8 mouse cellular contexts compared by ENCODE assay signal in the genomic region with DNA sequence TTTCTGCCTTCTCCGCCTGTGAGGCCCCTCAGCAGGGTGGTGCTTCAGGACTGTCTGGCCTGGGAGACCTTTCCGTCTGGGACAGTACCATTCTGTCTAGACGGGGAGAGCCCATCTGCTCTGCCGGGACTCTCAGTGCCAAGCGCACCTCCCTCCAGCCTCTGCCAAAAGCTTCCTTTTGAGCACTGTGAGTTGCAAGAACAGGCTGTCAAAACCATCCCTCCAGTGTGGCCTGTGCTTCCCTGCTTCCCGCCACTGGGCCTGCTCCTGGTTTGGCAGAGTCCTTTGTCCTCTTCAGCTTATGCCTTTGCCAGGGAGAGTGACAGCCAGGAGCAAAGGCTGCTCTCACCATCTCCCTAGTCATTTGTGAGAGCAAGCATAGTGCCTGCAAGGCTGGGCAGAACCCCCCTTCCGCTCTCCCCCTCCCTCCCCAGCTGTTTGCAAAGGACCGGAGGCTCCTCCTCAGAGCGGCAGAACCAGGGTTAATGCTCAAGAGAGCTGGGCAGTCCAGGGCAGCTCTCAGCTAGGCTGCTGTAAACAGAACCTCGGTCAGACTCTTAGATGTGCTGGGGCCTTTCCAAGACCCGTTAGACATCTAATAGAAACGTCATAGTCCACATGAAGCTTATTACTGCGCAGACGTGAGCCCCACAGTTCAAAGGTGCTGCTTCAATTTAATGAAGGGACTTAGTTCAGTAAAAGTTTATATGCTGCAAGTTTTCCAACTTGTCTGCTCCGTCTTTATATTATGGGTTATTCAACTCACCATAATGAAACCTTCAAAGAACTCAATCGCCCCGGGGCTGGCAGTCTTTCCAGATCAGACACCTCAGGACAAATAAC.
A peak's percentile ranks its signal among the peaks of the same experiment; 100 is the strongest.
DNase-seq lines count a peak whose midpoint lies in the region; ATAC-seq and TF ChIP-seq lines count a peak whose summit lies in the region.

No protein-coding gene starts in this region.

- H3K36me3 ChIP-seq in heart, adult 2 months (ENCODE audit: control insufficient read depth, insufficient read depth, low read length), result no peaks in the 10 kb centered on the region
- no peaks in the 10 kb centered on the region for H3K36me3 ChIP-seq in intestine, embryonic 15.5 days
- H3K36me3 ChIP-seq in limb, embryonic 13.5 days, result no peaks in the 10 kb centered on the region
- no peaks in the 10 kb centered on the region for H3K36me3 ChIP-seq in midbrain, postnatal 0 days (ENCODE audit: insufficient read depth, low read length)

- peak; percentile 92 for ATAC-seq in intestine, embryonic 15.5 days
- peak; percentile 92 for ATAC-seq in limb, embryonic 13.5 days (ENCODE audit: low FRiP score, low read depth)
- peak; percentile 87 for ATAC-seq in midbrain, postnatal 0 days (ENCODE audit: low FRiP score)
- no peak for ATAC-seq in activated CD4-positive, CD25-positive, alpha-beta regulatory T cell, adult 4 months

- WGBS in heart, adult 2 months, result 38% methylated on average over 17 of the region's 17 CpGs
- WGBS in intestine, embryonic 15.5 days, result 12% methylated on average over 17 of the region's 17 CpGs
- WGBS in limb, embryonic 13.5 days, result 4% methylated on average over 17 of the region's 17 CpGs
- 14% methylated on average over 17 of the region's 17 CpGs for WGBS in midbrain, postnatal 0 days

- H3K79me2 ChIP-seq in heart, adult 2 months (replicated peaks; ENCODE audit: control insufficient read depth, insufficient read depth, low read length), result no peaks in the 10 kb centered on the region

- no peaks in the 10 kb centered on the region for H3K27me3 ChIP-seq in heart, adult 2 months (ENCODE audit: control insufficient read depth, insufficient read depth, low read length)
- H3K27me3 ChIP-seq in intestine, embryonic 15.5 days (replicated peaks), result no peaks in the 10 kb centered on the region
- H3K27me3 ChIP-seq in limb, embryonic 13.5 days, result no peaks in the 10 kb centered on the region
- H3K27me3 ChIP-seq in midbrain, postnatal 0 days (ENCODE audit: insufficient read depth, low read length), result no peaks in the 10 kb centered on the region

- intact Hi-C loops in heart, adult 2 months (cut with DNase I), result no loop called here

- H3K9me3 ChIP-seq in intestine, embryonic 15.5 days, result no peaks in the 10 kb centered on the region
- no peaks in the 10 kb centered on the region for H3K9me3 ChIP-seq in limb, embryonic 13.5 days
- H3K9me3 ChIP-seq in midbrain, postnatal 0 days (ENCODE audit: low read length), result no peaks in the 10 kb centered on the region

- TF ChIP-seq EP300 in heart, adult 2 months (IDR thresholded peaks at IDR 0.05; ENCODE audit: insufficient read depth, low read depth, low read length), result no peak

- no peaks in the 10 kb centered on the region for H3K4me1 ChIP-seq in heart, adult 2 months (ENCODE audit: control insufficient read depth, insufficient read depth, low read length)
- peaks cover 15% of the 10 kb centered on the region for H3K4me1 ChIP-seq in intestine, embryonic 15.5 days (replicated peaks)
- H3K4me1 ChIP-seq in limb, embryonic 13.5 days, result peaks cover 50% of the 10 kb centered on the region
- H3K4me1 ChIP-seq in midbrain, postnatal 0 days (ENCODE audit: insufficient read depth, low read length), result peaks cover 8% of the 10 kb centered on the region

- no peak overlapping the region for H3K4me3 ChIP-seq in heart, adult 2 months
- no peak overlapping the region for H3K4me3 ChIP-seq in intestine, embryonic 15.5 days (replicated peaks)
- H3K4me3 ChIP-seq in limb, embryonic 13.5 days, result peak overlapping the region; percentile 20
- no peak overlapping the region for H3K4me3 ChIP-seq in midbrain, postnatal 0 days (ENCODE audit: low read depth, low read length)

- no peak overlapping the region for H3K27ac ChIP-seq in heart, adult 2 months
- peak overlapping the region; percentile 84 for H3K27ac ChIP-seq in intestine, embryonic 15.5 days
- peak overlapping the region; percentile 97 for H3K27ac ChIP-seq in limb, embryonic 13.5 days
- H3K27ac ChIP-seq in midbrain, postnatal 0 days (ENCODE audit: low read depth, low read length), result 0 out of 2 replicates have a peak overlapping the region, but pooled peaks have one; percentile 4

- no peak overlapping the region for H3K9ac ChIP-seq in heart, adult 2 months (ENCODE audit: low read depth, low read length)
- peak overlapping the region; percentile 20; the same call in 1 of the 2 replicates for H3K9ac ChIP-seq in intestine, embryonic 15.5 days
- H3K9ac ChIP-seq in limb, embryonic 13.5 days, result peak overlapping the region; percentile 55
- H3K9ac ChIP-seq in midbrain, postnatal 0 days (replicated peaks; ENCODE audit: low read length, poor library complexity, severe bottlenecking), result no peak overlapping the region

- H3K4me2 ChIP-seq in intestine, embryonic 15.5 days (replicated peaks), result peak overlapping the region; percentile 44
- H3K4me2 ChIP-seq in limb, embryonic 13.5 days (replicated peaks), result peak overlapping the region; percentile 55
- no peak overlapping the region for H3K4me2 ChIP-seq in midbrain, postnatal 0 days (ENCODE audit: low read depth, low read length, poor library complexity, severe bottlenecking)

- peak; percentile 49 for DNase-seq in brain, embryonic 18.5 days (ENCODE audit: low read depth, low spot score)
- DNase-seq in embryo, embryonic 11 days, result peak; percentile 88
- DNase-seq in heart, adult 2 months, result peak; percentile 27 to 45
- peak; percentile 91 for DNase-seq in midbrain, postnatal 0 days (ENCODE audit: low spot score)
- DNase-seq in left cerebral cortex, adult 8-10 months (ENCODE audit: low spot score in 2 of 2), result no peak

- TF ChIP-seq CTCF in heart, adult 2 months (IDR thresholded peaks at IDR 0.05), result no peak
- no peak for TF ChIP-seq CTCF in midbrain, postnatal 0 days (IDR thresholded peaks at IDR 0.05)

- no peak for TF ChIP-seq POLR2A in heart, adult 2 months (IDR thresholded peaks at IDR 0.05; ENCODE audit: insufficient read depth, low read depth, low read length)

Comparison
In these comparisons a context has a peak if more than half of its experiments do, and no peak if none do; other contexts are left out.
1. DNase-seq: peak in brain, embryonic 18.5 days (single experiment), embryo, embryonic 11 days (single experiment), heart, adult 2 months (2 of 2) and midbrain, postnatal 0 days (single experiment); none in left cerebral cortex, adult 8-10 months (0 of 2).
2. H3K9ac ChIP-seq: peak in intestine, embryonic 15.5 days (single experiment) and limb, embryonic 13.5 days (single experiment); none in heart, adult 2 months (single experiment) and midbrain, postnatal 0 days (single experiment).